Mouse (Mus musculus): ENCODE results near the gene Fbxo24. TPM values are rescaled to one million over a fixed set of nuclear protein-coding genes. Genes with fewer than 3 reads are reported as not detected.
A peak's percentile ranks its signal among the peaks of the same experiment; 100 is the strongest.

The Fbxo24 gene
- total RNA-seq, 2 experiments from 2014 or later, result 0.15 TPM; not detected in 1

DNA sequence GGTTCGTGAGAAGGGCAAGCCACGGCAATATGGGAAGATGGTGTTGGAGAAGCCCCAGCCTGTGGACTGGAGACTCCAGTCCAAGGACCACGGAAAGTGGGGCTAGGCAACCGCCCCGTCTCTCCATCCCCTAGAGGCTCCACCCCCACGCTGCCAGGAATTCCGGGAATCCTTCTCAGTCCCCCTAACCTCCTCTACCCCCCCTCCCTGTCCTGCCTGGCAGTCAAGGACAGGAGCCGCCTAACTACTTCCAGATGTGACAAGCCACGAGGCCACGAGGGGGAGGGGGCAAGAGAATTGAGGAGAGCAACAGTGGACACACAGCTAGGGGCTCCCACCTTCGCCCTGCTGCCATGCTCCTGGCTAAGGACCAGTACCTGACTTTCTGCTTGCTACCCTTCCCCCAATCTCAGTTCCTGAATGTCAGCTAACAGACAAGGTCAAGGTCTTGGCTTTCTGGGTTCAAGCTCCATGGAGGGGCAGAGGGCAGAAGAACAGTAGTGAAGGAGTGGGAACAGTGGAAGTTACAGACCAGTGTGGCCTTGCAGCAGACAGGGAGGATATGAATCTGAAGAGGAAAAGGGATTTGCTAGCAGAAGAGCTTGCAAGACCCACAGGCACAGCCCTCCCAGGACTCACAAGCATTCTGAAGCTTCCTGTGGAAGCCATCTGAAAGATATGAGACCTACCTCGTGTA, 18.1 kb downstream of the Fbxo24 start:
- DNase-seq (ENCODE audit: low spot score in 2 of 2), result no peak
- intact Hi-C loops (cut with DNase I), result no loop called here

DNA sequence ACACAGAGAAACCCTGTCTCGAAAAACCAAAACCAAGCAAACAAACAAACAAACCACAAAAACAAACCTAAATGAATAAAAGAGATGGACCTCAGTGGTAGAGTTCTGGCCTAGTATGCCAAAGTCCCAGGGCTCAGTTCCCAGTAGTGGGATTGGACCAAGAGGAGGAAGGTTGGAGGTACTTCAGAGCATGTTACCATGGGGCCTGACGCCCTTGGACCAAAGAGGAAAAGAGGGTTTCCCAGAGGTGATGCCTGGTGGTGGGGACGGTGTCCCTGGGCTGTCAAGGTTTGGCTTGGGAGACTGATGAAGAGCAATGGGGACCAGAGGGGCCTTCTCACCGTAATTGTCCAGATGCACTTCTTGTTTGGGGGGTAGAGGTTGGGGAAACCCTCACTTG, 18.7 kb downstream of the Fbxo24 start:
- intact Hi-C loops (cut with DNase I), result no loop called here
- no peak for DNase-seq (ENCODE audit: low spot score in 2 of 2)

GRCm38 (mm10) chr5:137609292-137609691, 19.5 kb downstream of the Fbxo24 start:
- intact Hi-C loops (cut with DNase I), result no loop called here
- DNase-seq (ENCODE audit: low spot score in 2 of 2), result no peak

- intact Hi-C loops (cut with DNase I), result no loop called here
- no peak for DNase-seq (ENCODE audit: low spot score in 2 of 2)
Measured at GRCm38 (mm10) chr5:137608654-137609190, 20.1 kb downstream of the Fbxo24 start.

DNA sequence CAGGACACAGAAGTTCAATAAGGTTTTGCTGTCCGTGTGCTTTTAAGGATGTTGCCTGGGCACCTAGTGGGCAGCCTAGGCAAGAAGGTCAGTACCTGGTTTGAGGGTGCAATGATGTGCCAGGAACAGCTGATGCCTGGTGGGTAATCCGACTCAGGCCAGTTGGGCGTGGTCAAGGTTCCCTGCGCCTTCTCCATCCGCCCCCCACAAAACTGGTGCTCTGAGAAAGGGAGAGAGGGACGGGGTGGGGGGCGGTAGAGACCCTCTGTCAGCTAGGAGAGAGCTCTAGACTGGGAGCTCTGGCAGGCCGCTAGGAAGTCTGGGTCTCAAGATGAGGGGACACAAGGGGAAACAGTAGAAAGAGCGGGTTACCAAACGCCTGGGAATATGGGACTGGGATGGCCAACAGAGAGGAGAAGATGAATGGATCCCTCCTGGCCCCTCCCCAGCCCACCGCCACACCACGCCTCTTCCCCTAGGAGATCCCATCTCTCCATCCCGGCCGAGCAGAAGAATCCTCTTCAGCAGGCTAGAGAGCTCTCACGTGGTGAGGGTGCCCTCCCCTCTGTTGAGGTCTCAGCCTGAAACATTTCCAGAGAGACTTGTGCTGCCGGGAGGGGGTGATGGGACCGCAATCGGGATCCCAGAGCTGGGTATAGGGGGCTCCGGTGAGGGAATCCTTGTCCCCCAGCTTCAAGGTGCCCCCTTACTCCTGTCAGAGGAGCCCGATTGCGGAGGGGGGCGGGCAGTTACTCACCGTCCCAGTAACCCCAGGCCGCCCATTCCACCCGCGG, 20.7 kb downstream of the Fbxo24 start:
- no peak for DNase-seq (ENCODE audit: low spot score in 2 of 2)
- intact Hi-C loops (cut with DNase I), result no loop called here

- intact Hi-C loops (cut with DNase I), result loop anchor here (5.0 kb wide), 1 partner anchor 69 kb away; the partner anchor contains the start of genes Epo and Gnb2
- DNase-seq (ENCODE audit: low spot score in 2 of 2), result no peak
Measured at GRCm38 (mm10) chr5:137601365-137601729, 27.5 kb downstream of the Fbxo24 start.

DNA sequence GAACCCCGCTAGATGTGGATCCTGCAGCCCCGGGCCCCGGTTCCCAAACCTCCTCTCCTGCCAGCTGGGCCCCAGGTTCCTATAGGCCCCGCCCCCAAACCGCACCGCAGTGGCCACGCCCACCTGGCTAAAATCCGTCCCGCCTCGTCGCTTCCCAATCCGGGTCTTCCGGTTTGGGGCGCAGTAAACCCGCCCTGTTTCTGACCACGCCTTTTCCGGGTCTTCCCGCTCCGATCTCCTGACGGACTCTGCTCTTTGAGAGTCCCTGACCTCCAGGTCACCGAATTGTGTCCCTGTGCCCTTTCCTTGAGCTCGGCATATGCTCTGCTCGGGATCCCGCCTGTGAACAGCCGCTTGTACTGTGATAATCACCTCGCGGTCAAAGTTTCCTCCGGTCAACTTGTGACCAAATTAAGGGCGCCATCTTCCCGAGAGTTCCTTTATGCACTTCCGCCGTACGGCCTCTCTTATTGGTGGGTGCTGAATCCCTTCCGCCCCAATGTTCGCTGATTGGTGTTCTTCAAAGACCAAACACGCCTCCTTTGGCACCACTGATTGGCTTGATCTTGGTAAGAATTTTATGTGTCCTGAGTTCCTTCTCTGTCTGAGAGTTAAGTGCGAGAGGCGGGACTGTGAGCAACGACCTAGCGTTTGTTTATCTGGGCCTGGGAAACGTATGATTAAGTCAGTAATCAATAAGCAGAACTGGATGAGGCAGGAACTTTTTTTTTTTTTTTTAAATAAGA, 28.0 kb downstream of the Fbxo24 start, which contains the start of gene Mospd3:
Mospd3 (minus strand) TSS at position 440 of the 746 bp plus-strand sequence.
- intact Hi-C loops (cut with DNase I), result loop anchor here (5.0 kb wide), 1 partner anchor 68 kb away; the partner anchor contains the start of genes Epo and Gnb2
- DNase-seq (ENCODE audit: low spot score in 2 of 2), result peak; percentile 93 to 97

- intact Hi-C loops (cut with DNase I), result loop anchor here (5.0 kb wide), 1 partner anchor 68 kb away; the partner anchor contains the start of genes Epo and Gnb2
- DNase-seq (ENCODE audit: low spot score in 2 of 2), result peak in 1 of 2 experiments; percentile 31
Measured at GRCm38 (mm10) chr5:137600281-137600618, 28.6 kb downstream of the Fbxo24 start.

GRCm38 (mm10) chr5:137599600-137599999, 29.2 kb downstream of the Fbxo24 start:
- intact Hi-C loops (cut with DNase I), result no loop called here
- no peak for DNase-seq (ENCODE audit: low spot score in 2 of 2)

GRCm38 (mm10) chr5:137598100-137598826, 30.5 kb downstream of the Fbxo24 start:
- intact Hi-C loops (cut with DNase I), result no loop called here
- no peak for DNase-seq (ENCODE audit: low spot score in 2 of 2)

GRCm38 (mm10) chr5:137597625-137598024, 31.2 kb downstream of the Fbxo24 start:
- no peak for DNase-seq (ENCODE audit: low spot score in 2 of 2)
- intact Hi-C loops (cut with DNase I), result no loop called here

DNA sequence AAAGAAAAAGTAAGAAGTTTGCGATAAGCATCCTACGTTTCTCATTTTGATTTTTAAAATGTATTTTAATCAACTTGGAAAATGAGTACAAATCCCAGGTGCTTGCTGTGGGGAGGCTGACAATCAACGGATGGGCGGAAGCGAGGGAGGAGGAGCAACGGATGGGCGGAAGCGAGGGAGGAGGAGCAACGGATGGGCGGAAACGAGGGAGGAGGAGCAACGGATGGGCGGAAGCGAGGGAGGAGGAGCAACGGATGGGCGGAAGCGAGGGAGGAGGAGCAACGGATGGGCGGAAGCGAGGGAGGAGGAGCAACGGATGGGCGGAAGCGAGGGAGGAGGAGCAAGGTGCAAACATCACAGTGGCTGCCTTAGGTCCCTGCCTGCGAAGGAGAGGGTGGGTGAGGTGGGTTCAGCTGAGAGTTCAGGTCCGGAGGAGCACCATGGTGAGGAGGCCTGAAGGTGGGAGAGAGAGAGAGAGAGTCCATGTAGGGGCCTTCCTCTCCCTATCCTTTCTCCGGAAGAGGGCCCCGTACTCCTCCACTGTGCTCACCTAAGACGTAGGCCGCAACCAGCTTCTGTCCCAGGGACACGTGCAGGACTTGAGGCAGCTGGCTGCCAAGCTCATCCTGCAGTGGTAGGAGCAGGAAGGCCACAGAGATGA, 32.1 kb downstream of the Fbxo24 start:
- no peak for DNase-seq (ENCODE audit: low spot score in 2 of 2)
- intact Hi-C loops (cut with DNase I), result no loop called here

DNA sequence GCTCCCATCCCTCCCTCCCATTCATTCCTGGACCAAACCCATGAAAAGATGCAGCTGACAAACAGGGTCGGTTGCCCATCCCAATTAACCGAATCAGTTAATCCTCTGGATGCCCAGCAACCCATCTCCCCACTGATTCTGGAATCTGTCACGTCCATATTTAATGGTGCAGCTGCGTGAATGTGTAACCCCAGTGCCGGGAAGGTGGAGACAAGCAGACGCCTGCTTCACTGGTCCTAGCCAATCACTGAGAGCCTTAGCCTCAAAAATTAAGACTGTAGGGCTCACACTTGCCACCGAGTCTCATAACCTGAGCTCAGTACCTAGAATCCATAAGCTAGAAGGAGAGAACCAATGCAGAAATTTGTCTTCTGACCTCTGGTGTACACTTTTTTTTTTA, 32.9 kb downstream of the Fbxo24 start:
- no peak for DNase-seq (ENCODE audit: low spot score in 2 of 2)
- intact Hi-C loops (cut with DNase I), result no loop called here

DNA sequence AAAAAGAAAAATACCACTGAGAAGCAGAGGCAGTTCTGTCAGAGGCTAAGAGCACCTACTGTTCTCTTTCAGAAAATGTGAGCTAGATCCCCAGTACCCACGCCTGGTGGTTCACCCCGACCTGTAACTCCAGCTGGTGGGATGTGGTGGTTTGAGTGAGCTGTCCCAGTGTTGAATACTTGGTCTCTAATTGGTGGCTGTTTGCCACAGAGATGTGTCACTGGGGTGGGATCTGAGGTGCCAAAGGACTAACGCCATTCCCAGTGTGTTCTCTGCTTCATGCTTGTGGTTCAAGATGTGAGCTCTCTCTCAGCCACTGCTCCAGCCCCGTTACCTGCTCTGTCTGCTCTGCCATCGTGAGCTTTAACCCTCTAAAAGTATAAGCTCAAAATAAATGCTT, 38.3 kb downstream of the Fbxo24 start:
- no peak for DNase-seq (ENCODE audit: low spot score in 2 of 2)
- intact Hi-C loops (cut with DNase I), result no loop called here

- peak; percentile 72 to 74 for DNase-seq (ENCODE audit: low spot score in 2 of 2)
- intact Hi-C loops (cut with DNase I), result loop anchor here (5.0 kb wide), 1 partner anchor 67 kb away; no protein-coding TSS in a partner anchor
Measured at GRCm38 (mm10) chr5:137584976-137585375, 43.8 kb downstream of the Fbxo24 start.

GRCm38 (mm10) chr5:137583670-137584169, 45.1 kb downstream of the Fbxo24 start:
- intact Hi-C loops (cut with DNase I), result no loop called here
- DNase-seq (ENCODE audit: low spot score in 2 of 2), result peak; percentile 47 to 68

DNA sequence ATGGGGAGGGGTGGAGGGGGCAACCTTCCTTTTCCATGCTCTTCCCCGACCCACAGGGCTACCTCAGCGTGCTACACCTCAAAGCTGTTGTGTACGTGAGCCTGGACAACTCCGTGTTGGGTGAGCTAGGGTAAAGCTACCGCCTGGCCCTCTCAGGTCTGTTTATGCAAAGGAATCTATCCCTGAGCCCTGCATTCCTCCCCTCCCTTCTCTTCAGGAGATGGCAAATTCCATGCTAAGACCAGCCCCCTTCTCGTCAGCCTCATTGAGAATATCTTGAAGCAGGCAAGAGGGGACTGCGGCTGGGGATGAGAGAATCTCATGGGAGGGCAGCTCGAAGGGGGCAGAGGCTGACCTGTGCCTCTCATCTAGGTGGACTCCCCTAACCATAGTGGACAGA, 46.1 kb downstream of the Fbxo24 start:
- DNase-seq (ENCODE audit: low spot score in 2 of 2), result no peak
- intact Hi-C loops (cut with DNase I), result no loop called here

GRCm38 (mm10) chr5:137580246-137580645, 48.6 kb downstream of the Fbxo24 start:
- no peak for DNase-seq (ENCODE audit: low spot score in 2 of 2)
- intact Hi-C loops (cut with DNase I), result no loop called here

All from left cerebral cortex, postnatal 14 days (tissue).